Mouse (Mus musculus): ENCODE measurements at regions not wholly inside any gene's neighbourhood (a gene's known extent, or its start where the extent isn't known, plus 50 kb on each side); places are given as distances from the start of the nearest gene placed in this dataset.

- in situ Hi-C loops (cut with MboI, MseI), result no loop called here
These were observed 1196.2 kb upstream of the A1bg start for GRCm38 (mm10) chr15:62118997-62119396.

GRCm38 (mm10) chr15:62116184-62116583 lies 1193.4 kb upstream of the A1bg start:
- in situ Hi-C loops (cut with MboI, MseI), result no loop called here

- in situ Hi-C loops (cut with MboI, MseI), result no loop called here
These were observed 1192.0 kb upstream of the A1bg start for GRCm38 (mm10) chr15:62114815-62115214.

GRCm38 (mm10) chr15:62112151-62112550 lies 1189.3 kb upstream of the A1bg start:
- in situ Hi-C loops (cut with MboI, MseI), result no loop called here

GRCm38 (mm10) chr15:62107976-62108375 lies 1185.2 kb upstream of the A1bg start:
- in situ Hi-C loops (cut with MboI, MseI), result no loop called here

GRCm38 (mm10) chr15:62106518-62106975 lies 1183.7 kb upstream of the A1bg start:
- in situ Hi-C loops (cut with MboI, MseI), result no loop called here

GRCm38 (mm10) chr15:62105483-62105882 lies 1182.7 kb upstream of the A1bg start:
- in situ Hi-C loops (cut with MboI, MseI), result no loop called here

- in situ Hi-C loops (cut with MboI, MseI), result no loop called here
These were observed 1181.8 kb upstream of the A1bg start for GRCm38 (mm10) chr15:62104653-62105052.

- in situ Hi-C loops (cut with MboI, MseI), result no loop called here
These were observed 1176.9 kb upstream of the A1bg start for GRCm38 (mm10) chr15:62099683-62100082.

GRCm38 (mm10) chr15:62098791-62099660 lies 1176.2 kb upstream of the A1bg start:
- in situ Hi-C loops (cut with MboI, MseI), result no loop called here

GRCm38 (mm10) chr15:62096778-62097177 lies 1174.0 kb upstream of the A1bg start:
- in situ Hi-C loops (cut with MboI, MseI), result no loop called here

- in situ Hi-C loops (cut with MboI, MseI), result no loop called here
These were observed 1172.4 kb upstream of the A1bg start for GRCm38 (mm10) chr15:62095198-62095597.

- in situ Hi-C loops (cut with MboI, MseI), result no loop called here
These were observed 1170.9 kb upstream of the A1bg start for GRCm38 (mm10) chr15:62093672-62094071.

- in situ Hi-C loops (cut with MboI, MseI), result no loop called here
These were observed 1169.9 kb upstream of the A1bg start for GRCm38 (mm10) chr15:62092671-62093185.

- in situ Hi-C loops (cut with MboI, MseI), result no loop called here
These were observed 1169.2 kb upstream of the A1bg start for GRCm38 (mm10) chr15:62091746-62092659.

- in situ Hi-C loops (cut with MboI, MseI), result no loop called here
These were observed 1168.3 kb upstream of the A1bg start for GRCm38 (mm10) chr15:62091144-62091543.

GRCm38 (mm10) chr15:62088341-62088740 lies 1165.5 kb upstream of the A1bg start:
- in situ Hi-C loops (cut with MboI, MseI), result no loop called here

- in situ Hi-C loops (cut with MboI, MseI), result no loop called here
These were observed 1164.9 kb upstream of the A1bg start for GRCm38 (mm10) chr15:62087755-62088154.

- in situ Hi-C loops (cut with MboI, MseI), result no loop called here
These were observed 1163.2 kb upstream of the A1bg start for GRCm38 (mm10) chr15:62086037-62086436.

GRCm38 (mm10) chr15:62083347-62083746 lies 1160.5 kb upstream of the A1bg start:
- in situ Hi-C loops (cut with MboI, MseI), result loop anchor here (5.0 kb wide), 1 partner anchor 44 kb away; no protein-coding TSS in a partner anchor

GRCm38 (mm10) chr15:62082539-62082938 lies 1159.7 kb upstream of the A1bg start:
- in situ Hi-C loops (cut with MboI, MseI), result loop anchor here (5.0 kb wide), 1 partner anchor 45 kb away; no protein-coding TSS in a partner anchor

All from T-helper 2 cell (primary cell).